Mouse (Mus musculus) limb, embryonic 14.5 days (tissue): ENCODE data around the gene Zfand3. TPM values are rescaled to one million over a fixed set of nuclear protein-coding genes. Genes with fewer than 3 reads are reported as not detected.

Experiments
- ATAC-seq: fragments of 200-750 bp; cut with Nextera tagmentation; 2 replicates; pipeline ENCODE4 v1.8.0; 2017; ENCODE audit warnings: low read depth, moderate number of reproducible peaks, moderate TSS enrichment; ENCODE audit not compliant: low FRiP score
- DNase-seq: peaks from one replicate; pipeline ENCODE4 v3.0.0-alpha.2; 2015; ENCODE audit warnings: low spot score
- H3K27ac ChIP-seq: fragments of 300-500 bp; sonication (generic); replicated peaks from 2 replicates; pipeline ENCODE4 v1.5.1; 2014; ENCODE audit warnings: low read depth, mild to moderate bottlenecking, low read length, moderate library complexity, mixed read lengths
- H3K27me3 ChIP-seq: fragments of 300-500 bp; sonication (generic); 2 replicates; pipeline ENCODE4 v1.6.1; 2014; ENCODE audit warnings: low read length, mixed read lengths; ENCODE audit not compliant: control insufficient read depth, insufficient read depth
- H3K36me3 ChIP-seq: fragments of 300-500 bp; sonication (generic); 2 replicates; pipeline ENCODE4 v1.6.1; 2014; ENCODE audit warnings: mild to moderate bottlenecking, low read length, moderate library complexity, mixed read lengths; ENCODE audit not compliant: control insufficient read depth, insufficient read depth
- H3K4me1 ChIP-seq: fragments of 300-500 bp; sonication (generic); 2 replicates; pipeline ENCODE4 v1.6.1; 2014; ENCODE audit warnings: antibody characterized with exemption, low read length, mixed read lengths; ENCODE audit not compliant: control insufficient read depth, insufficient read depth
- H3K4me2 ChIP-seq: fragments of 300-500 bp; sonication (generic); replicated peaks from 2 replicates; pipeline ENCODE4 v1.6.1; 2014; ENCODE audit warnings: low read depth, mild to moderate bottlenecking, low read length, moderate library complexity; ENCODE audit not compliant: severe bottlenecking
- H3K4me3 ChIP-seq: fragments of 300-500 bp; sonication (generic); replicated peaks from 2 replicates; pipeline ENCODE4 v1.5.1; 2014; ENCODE audit warnings: low read length
- H3K9ac ChIP-seq: fragments of 300-500 bp; sonication (generic); 2 replicates; pipeline ENCODE4 v1.6.1; 2014; ENCODE audit warnings: mild to moderate bottlenecking, low read depth, low read length, moderate library complexity; ENCODE audit not compliant: severe bottlenecking
- H3K9me3 ChIP-seq: fragments of 300-500 bp; sonication (generic); 2 replicates; pipeline ENCODE4 v1.6.1; 2016; ENCODE audit warnings: low read length; ENCODE audit not compliant: control insufficient read depth
- POLR2A ChIP-seq: fragments of 200-500 bp; IDR thresholded peaks from 2 replicates; pipeline ENCODE4 v1.8.0; 2012; ENCODE audit warnings: inconsistent platforms, mild to moderate bottlenecking, moderate library complexity, borderline replicate concordance; ENCODE audit not compliant: insufficient read depth, insufficient read length; ENCODE audit errors: extremely low read depth
- WGBS: fragments of 180-500 bp; shearing (Covaris S2); extraction: QIAGEN DNeasy Blood & Tissue Kit; methylation state at CpG from one replicate; pipeline ENCODE4 v1.1.7; 2014; 5-methylcytosine and 5-hydroxymethylcytosine counted together
- polyA plus RNA-seq, 2 experiments: library from polyadenylated mRNA; depleted of rRNA in 1 of 2; stranded (reverse) in 1 of 2; unstranded in 1 of 2; fragments of >200 nt; fragmentation: Nextera tagmentation in 1 of 2; extraction: Ambion mirVana in 1 of 2; gene quantifications; 2 replicates each; pipeline versions ENCODE4 v1.2.1 to v1.2.3; 2012 to 2014

Gene Zfand3
- polyA plus RNA-seq, 2 experiments, result 43.1 to 107 TPM

- ATAC-seq, result no peak
- Histone ChIP-seq H3K4me3 (no peak overlapping the region), H3K9ac (no peak overlapping the region), H3K4me2 (no peak overlapping the region), H3K27ac (no peak overlapping the region), H3K27me3 (no peaks in the 10 kb centered on the region), H3K4me1 (no peaks in the 10 kb centered on the region), H3K9me3 (no peaks in the 10 kb centered on the region), H3K36me3 (no peaks in the 10 kb centered on the region)
- DNase-seq, result no peak
- 77% methylated on average over 7 of the region's 7 CpGs for WGBS
- no peak for TF ChIP-seq POLR2A
These were observed 6.8 kb upstream of the Zfand3 start for GRCm38 (mm10) chr17:29997726-29998125.

- Histone ChIP-seq H3K4me1 (peaks cover 5% of the 10 kb centered on the region; the same call in 1 of the 2 replicates), H3K9ac (no peak overlapping the region), H3K4me2 (no peak overlapping the region), H3K4me3 (no peak overlapping the region), H3K36me3 (no peaks in the 10 kb centered on the region), H3K27me3 (no peaks in the 10 kb centered on the region), H3K9me3 (no peaks in the 10 kb centered on the region), H3K27ac (no peak overlapping the region)
- no peak for TF ChIP-seq POLR2A
- ATAC-seq (no peak), DNase-seq (no peak)
- WGBS, result 79% methylated on average over 24 of the region's 24 CpGs
These were observed 5.8 kb upstream of the Zfand3 start for GRCm38 (mm10) chr17:29998566-29999295.

- no peak for TF ChIP-seq POLR2A
- ATAC-seq (peak; percentile 3; the same call in 1 of the 2 replicates), DNase-seq (no peak)
- Histone ChIP-seq H3K36me3 (no peaks in the 10 kb centered on the region), H3K27ac (peak overlapping the region; percentile 99), H3K4me2 (peak overlapping the region; percentile 60; the same call in 1 of the 2 replicates), H3K4me1 (peaks cover 33% of the 10 kb centered on the region), H3K9ac (peak overlapping the region; percentile 96), H3K4me3 (peak overlapping the region; percentile 87), H3K9me3 (no peaks in the 10 kb centered on the region), H3K27me3 (no peaks in the 10 kb centered on the region)
- WGBS, result 9% methylated on average over 18 of the region's 47 CpGs
These were observed 540 bp downstream of the Zfand3 start for GRCm38 (mm10) chr17:30005103-30005443.

GRCm38 (mm10) chr17:30005451-30005941, 963 bp downstream of the Zfand3 start:
- peaks cover 35% of the 10 kb centered on the region for H3K4me1 ChIP-seq
- H3K4me3 ChIP-seq, result peak overlapping the region; percentile 87
- H3K9me3 ChIP-seq, result no peaks in the 10 kb centered on the region
- H3K9ac ChIP-seq, result peak overlapping the region; percentile 96
- H3K27me3 ChIP-seq, result no peaks in the 10 kb centered on the region
- H3K27ac ChIP-seq, result peak overlapping the region; percentile 99
- peak overlapping the region; percentile 60 for H3K4me2 ChIP-seq
- no peak for TF ChIP-seq POLR2A
- DNase-seq (no peak), ATAC-seq (no peak)
- no peaks in the 10 kb centered on the region for H3K36me3 ChIP-seq
- WGBS, result 2% methylated on average over 15 of the region's 19 CpGs

GRCm38 (mm10) chr17:30006877-30007276, 2.3 kb downstream of the Zfand3 start:
- no peak for ATAC-seq
- peak overlapping the region; percentile 26; the same call in 1 of the 2 replicates for H3K4me2 ChIP-seq

More at GRCm38 (mm10) chr17:30006877-30007276, 2.3 kb downstream of the Zfand3 start:
- Histone ChIP-seq H3K9me3 (no peaks in the 10 kb centered on the region), H3K27ac (0 out of 2 replicates have a peak overlapping the region, but pooled peaks have one; percentile 16), H3K4me1 (peaks cover 35% of the 10 kb centered on the region), H3K36me3 (no peaks in the 10 kb centered on the region), H3K9ac (no peak overlapping the region), H3K4me3 (no peak overlapping the region), H3K27me3 (no peaks in the 10 kb centered on the region)
- WGBS, result 85% methylated on average over 2 of the region's 2 CpGs
- DNase-seq, result no peak
- TF ChIP-seq POLR2A, result no peak
